Mouse (Mus musculus) 3134 (cell line): ENCODE measurements at regions not wholly inside any gene's neighbourhood (a gene's known extent, or its start where the extent isn't known, plus 50 kb on each side); places are given as distances from the start of the nearest gene placed in this dataset.

Source experiments
- DNase-seq: peaks from one replicate; pipeline ENCODE4 v3.0.0-alpha.2; 2011; ENCODE audit warnings: low spot score; ENCODE audit not compliant: insufficient read length; ENCODE audit errors: extremely low read depth

DNA sequence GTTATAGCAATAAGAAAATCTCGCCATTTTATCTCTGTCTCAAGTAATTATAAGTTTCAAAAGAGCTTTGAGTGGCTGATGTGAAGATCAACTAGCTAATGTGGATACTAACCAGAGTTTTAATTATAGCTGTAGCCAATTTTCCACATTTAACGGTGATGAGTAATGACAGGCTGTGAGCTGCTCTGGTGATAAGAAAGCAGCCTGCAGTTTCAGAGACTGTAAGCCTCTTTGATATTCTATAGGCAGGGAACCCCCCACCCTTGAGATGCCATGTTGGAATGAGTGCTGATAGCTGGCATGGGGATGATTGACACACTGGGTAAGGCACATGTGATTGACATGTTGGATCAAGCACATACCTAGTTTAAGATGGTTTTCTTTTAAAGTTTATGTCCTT lies 245.6 kb upstream of the Ubash3b start:
- no peak for DNase-seq

DNA sequence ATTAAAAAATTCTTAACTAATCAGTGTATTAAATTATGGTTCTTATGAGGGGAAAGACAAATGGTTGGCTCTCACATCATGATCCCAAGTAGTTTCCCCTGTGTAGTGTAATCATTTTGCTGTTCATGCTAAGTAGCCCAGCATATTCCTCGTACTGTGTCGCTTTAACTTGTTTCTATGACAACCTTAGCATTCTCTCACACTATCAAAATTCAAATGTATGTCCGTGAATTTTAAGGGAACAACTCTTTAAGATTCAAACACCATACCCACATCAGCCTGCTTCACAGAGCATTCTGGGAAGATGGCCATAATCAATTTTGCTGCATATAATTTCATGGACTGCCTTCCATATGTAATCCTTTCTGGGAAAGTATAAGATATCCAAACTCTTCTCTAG lies 241.4 kb upstream of the Ubash3b start:
- no peak for DNase-seq

DNA sequence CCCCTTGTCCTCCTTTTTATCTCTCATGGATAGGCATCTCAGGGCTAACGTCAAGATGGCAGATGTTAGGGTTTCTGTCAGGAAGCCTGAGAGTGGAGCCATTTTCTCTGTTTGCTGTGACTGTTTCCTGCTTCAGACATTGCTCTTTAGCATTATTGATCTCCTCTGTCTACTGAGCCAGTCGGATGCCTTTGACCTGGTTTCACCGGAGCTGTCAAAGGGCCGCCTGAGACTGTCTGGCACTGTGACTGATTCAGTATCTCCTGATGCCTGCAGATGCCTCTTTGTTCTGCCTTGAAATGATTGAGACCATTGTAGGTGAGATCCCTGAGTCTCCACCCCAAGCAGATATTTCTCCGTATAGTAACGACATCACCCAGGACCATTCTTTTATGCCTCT lies 239.5 kb upstream of the Ubash3b start:
- no peak for DNase-seq

DNA sequence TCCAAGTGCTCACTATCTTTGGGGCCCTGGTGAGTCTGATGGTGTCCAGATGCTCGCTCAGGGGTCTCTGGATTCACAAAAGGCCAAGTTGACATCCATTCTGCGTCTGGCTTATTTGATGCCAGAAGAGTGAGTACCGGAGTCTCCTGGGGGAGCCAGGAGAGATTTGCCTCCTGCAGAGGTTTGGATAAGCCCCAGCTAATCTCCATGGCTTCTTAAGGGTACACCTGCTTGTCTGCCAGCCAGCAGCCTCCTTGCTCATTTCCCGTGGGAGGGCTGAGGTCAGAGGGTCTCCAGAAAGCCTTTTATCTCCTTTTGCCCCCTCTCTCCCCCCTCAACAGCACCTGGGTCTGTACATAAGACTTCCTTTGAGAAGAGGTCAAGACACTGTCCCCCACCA lies 234.0 kb upstream of the Ubash3b start:
- DNase-seq, result no peak

DNA sequence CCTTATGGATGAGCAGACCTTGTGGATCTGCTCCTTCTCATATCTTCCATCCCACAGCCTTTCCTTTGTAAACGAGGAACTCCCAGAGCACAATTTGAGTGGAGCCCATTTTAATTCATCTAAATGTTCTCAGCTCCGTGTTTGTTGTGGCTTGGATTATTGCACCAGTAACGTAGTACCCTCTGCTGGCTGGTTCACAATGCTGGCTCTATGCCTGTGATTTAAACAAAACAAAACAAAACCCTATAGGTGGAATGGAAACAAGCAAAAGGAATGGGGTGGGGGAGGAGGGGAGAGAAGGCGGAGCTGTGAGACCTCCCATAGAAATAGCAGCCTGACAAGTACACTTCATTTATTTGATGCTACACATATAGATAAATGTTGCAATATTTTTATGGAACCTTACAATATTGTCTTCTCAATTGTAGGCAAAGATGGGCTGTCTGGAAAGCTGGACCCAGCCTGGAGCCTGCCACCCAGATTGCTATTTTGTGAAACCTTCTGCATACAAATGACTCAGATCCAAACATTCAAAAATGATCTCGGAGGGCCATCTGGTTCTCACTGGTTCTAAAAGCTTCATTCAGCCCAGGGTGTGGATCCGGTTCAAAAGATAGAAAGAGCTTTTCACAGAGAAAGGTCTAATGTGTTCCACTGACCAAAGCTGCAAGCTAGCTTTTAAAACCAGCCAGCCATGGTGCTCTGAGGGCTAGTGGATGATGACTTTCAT lies 230.3 kb upstream of the Ubash3b start:
- DNase-seq, result no peak

DNA sequence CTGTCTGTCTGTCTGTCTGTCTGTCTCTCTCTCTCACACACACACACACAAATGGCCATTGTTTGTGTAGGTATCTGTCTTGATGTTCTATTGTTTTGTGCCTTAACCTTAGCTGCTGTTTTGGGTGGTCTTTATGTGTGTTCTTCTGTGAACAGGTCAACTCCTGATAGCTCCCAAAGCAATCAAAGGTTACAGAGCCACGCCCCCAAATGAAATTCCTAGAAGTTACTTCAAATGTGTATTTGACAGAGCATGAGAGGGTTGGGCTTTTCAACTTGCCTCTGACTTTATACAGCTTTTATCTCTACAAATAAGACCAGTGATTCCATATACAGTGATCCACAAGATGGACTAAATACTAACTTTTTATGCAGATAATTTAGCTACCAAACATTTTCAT lies 217.8 kb upstream of the Ubash3b start:
- DNase-seq, result no peak

DNA sequence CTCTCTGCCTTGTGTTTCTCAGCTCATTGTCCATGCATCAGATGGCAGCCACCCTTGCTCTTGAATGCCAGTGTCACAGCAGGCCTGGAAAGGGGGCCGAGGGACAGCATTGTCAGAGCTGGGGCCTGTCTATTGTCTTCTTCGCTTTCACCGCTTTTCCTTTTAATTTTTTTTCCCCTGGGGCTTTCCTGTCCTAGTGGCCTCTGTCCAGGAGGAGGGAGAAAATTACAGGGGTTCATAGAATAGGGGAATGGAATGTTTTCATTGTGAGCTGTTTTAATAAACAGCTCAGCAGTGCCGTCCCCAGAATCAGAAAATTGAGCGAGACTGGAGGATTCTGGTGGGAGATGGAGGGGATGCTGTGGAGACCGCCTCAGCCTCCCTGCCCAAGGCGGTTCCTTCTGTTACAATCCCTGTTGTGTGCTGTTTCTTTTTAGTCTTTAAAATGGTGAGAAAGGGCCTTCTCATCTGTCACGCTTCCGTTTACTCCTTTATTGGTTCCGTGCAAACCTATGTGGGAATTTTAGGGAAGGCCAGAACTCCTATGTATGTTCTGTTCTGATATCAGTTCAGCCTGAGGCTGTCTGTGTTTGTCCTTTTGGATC lies 217.2 kb upstream of the Ubash3b start:
- no peak for DNase-seq

DNA sequence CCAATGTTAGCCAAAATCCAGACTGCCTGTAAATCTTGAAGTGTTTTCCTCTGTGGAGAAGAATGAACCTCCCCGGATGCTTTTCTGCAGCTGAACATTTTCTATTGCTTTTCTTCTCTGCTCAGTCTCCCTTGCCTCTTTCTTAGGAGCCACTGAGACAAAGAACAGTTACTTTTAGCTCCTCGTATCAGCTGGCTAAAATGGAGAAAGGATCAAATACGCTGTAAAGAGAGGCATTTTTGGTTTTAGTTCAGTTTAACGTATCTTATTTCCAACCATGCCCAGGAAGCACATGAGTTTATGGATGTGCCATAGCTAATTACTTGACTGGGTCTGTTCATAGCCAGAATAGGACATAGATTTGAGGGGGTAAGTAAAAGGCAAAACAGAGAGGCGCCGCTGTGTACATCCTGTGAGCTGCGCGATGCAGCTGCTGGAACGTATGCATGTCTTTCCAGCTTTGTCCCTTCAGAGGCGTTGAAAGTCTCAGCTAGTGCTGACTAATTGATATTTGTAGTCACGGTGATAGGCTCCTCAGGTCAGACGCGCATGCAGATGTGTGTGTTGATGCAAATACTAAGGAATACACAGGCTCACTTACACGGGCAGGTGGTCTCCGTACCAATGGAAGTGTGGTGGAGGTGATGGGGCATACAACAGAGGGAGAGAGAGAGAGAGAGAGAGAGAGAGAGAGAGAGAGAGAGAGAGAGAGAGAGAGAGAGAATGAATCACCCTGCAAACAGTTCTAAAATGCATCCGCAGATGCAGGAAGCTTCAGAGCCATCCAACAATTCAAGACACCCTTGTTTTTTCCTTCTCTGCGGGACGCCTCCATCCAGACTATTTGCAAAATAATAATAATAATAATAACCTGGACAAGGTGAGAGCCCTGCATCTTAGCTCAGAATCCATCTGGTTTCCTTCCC lies 216.5 kb upstream of the Ubash3b start:
- no peak for DNase-seq

DNA sequence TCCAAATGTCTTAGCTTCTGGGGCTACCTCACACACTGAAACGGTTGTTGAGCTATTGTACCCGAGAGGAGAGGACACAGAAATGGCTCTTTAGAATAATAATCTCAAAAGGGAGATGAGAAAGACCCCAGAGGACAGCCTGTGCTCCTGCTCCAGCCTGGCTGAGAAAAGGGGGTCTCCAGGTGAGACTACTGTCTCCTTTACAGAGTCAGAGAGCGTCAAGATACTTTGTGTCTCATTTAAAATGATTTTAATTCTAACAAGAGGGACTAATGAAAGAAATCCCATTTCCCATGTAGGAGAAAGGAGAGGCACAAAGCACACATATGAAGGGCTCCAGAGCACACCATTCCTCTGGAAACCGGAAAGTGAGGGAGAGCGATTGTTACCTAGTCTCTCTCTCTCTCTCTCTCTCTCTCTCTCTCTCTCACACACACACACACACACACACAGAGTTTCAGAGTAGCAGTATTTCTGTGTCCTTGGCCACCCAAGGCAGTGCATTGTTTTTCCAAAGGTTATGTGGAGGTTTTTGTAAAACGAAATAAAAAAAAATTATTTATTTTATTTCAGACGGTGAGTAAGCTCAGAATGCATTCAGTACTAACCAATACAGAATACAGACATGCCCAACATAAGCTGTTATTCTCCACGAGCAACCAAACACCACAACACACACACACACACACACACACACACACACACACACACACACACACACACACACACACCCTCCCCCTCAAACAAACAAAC lies 215.6 kb upstream of the Ubash3b start:
- DNase-seq, result no peak

DNA sequence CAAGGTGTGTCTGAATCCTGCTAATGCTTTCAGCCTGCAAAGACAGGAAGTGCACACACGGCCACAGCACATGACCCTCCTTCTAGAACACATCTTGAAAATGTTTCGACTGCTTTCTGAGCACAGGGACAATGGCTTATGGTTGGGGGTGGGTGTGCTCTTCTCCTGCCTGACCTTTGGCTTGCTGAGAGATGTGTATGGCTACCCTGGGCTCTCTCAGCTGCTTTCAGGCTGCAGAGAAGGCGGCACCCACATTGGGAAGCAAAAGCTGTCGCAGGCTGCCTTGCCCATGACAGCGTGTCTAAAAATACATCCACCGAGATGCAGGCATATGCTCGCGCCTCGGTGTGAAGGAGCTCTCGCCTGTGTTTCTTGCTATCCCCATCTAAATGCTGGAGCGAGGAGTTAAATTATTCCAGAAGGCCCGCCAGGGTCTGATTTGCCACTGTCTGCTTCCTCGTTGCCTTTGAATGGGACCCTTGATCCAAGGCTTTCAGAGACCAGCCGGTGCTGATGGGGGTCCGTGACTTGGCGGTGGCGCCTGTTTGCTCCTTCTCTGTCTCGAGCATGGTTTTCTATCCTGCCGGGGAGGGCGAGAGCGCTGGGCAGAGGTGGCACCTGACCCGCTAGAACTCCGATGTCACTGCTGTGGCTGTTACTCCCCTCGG lies 214.6 kb upstream of the Ubash3b start:
- no peak for DNase-seq

DNA sequence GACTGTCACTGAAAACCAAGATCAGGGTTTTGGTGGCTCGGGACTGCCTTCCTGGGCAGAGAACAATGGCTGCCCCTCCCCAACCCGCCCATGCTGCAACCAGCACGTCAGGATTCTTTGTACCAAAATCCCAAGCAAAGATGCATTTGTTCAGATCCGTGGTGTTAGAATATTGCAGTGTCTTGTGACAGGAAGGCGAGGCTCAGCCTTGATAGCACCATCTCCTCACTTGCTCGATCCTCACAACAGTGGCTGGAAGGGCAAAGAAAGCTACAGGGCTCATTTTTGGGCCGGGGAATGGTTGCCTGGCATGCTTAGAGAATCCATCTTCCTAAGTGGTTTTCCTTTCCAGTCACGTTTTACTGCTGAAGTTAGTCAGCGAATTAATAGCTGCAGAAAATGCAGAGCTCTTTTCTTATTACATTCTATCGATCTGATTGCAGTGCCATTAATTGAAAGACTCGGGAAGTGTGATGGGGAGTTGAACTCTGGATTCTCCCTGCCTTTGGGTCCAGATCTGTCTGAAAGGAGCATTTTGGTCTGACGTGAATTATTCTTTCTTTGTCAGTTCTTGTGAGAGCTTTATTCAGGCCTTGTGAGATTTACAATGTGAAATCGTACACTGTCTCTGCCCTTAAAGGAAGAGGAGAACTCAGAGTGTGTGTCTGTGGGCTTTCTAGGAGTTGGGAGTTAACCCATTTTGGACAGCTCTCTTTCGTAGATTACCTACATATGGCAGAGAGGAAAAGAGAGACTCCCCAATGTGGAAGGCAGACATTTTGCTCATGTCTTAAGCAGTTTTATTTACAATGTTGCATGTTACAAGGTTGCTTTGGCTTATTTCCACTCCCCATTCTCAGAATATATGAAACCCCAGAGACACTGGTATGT lies 213.3 kb upstream of the Ubash3b start:
- DNase-seq, result no peak

DNA sequence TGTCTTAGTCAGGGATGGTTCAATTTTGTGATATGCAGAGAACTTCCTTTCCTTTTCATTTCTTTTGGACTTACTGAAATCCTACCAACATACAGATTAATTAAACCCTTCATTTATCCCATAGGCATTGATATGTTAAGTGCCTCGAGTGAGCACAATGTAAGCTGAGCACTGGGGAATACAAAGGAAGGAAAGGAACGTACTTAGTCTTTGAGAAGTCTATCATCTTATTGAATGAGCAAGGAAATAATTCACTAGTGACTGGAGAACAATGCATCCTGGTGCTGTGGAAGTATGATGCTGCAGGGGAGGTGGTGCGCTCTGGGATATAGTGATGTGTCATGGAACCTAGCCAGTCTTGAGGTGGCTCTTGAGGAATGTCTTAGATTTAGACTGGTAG lies 204.9 kb upstream of the Ubash3b start:
- no peak for DNase-seq

DNA sequence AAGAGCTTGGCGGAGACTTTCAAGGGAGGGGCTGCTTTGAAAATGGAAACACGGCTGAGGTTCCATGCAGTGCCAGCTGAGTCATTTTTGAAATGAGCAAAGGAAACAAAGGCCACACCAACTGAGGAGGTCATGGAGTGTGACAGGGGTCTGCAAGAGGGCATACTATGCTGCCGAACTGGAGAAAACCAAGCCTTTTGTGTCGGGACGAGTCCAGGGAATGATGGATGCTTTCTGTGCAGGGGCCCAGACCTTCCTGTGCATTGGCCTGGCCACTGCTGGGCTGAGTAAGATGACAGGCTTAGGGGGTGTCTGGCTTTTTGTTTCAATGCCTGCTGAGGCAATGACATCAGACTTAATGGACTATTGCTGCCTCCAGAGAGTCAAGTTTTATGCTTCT lies 203.8 kb upstream of the Ubash3b start:
- no peak for DNase-seq

DNA sequence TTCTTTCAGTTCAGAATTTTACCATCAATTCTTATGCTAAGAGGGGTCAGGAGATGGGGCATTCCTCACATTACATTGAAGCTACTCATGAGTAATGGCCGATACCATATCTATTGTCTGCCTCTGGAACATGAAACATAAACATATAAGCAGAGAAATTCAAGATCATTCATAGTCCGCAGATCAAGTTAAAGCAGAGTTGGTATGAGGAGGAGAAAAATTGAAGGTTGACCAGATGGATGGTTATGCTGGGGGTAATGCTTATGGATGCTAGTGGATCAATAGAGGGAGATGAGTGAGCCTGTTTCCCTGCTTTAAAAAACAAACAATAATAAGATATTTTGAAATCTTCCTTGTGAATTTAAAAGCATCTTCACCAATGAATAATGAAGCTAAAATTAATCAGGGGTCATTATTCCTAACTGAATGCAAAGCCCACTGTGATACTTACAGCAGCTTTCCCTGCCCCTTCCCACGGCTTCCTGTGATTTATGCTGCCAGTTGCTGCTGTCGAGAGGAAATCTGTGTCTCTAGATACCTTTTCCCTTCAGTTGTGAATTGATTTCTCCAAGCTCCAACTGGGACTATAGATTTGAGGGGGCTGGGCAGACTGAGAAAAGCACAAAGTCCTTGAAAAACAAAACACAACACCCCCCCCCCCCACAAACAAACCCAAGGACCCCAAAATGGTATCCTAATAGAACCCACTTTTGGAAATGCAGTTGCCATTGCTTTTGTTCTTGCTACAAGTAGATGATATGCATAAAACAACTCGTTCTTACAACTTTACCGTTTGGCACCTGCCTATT lies 203.1 kb upstream of the Ubash3b start:
- DNase-seq, result no peak

DNA sequence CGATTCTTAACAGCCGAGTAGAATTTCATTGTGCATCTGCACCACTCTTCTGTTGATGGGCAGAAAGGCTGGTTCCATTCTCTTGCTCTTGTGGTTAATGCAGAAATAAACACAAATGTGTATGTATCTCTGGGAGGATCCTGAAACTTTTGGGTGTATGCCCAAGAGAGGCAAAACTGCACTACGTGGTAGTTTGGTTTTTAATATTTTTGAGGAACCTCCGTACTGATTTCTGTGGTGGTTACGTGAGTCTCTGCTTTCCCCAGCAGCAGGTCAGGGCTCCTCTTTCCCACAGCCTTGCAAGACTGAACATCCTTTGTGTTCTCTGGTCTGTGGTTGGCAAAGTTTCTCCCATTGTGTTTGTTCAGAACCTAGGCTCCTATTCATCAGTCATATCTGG lies 198.9 kb upstream of the Ubash3b start:
- DNase-seq, result no peak

DNA sequence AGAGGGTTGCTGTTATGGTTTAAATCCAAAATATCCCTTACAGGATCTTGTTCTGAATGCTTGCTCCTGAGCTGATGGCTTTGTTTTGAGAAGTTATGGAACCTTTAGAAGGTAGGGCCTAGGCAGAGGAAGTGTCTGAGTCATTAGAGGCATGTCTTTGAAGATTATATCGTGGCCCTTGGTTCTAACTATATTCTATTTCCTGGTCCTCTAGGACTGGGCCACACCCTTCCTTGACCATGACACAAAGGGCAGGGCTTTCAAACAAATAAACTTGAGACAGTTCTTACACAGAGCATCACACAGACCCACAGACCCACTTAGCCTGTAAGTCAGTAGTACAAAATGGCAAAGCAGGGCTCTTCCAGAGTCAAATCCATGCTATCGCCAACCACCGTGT lies 197.8 kb upstream of the Ubash3b start:
- DNase-seq, result no peak

DNA sequence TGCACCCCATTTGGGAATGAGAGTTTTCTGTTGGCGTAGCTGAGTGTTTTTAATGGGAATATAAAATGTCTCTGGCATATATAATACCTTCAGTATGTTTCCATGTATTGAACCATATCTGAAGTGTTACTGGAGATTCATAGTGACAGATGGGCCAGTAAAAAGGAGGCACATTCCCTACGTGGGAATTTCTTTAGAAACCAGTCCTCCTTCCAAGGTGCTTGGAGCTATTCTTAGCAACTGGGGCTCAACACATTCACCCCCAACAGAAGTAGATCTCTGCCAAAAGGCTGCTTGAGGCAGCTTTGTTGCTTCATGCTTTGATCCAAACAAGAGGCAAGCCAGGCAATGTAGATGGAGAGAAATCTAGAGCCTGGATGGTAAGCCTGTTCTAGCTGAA lies 183.8 kb upstream of the Ubash3b start:
- DNase-seq, result no peak

DNA sequence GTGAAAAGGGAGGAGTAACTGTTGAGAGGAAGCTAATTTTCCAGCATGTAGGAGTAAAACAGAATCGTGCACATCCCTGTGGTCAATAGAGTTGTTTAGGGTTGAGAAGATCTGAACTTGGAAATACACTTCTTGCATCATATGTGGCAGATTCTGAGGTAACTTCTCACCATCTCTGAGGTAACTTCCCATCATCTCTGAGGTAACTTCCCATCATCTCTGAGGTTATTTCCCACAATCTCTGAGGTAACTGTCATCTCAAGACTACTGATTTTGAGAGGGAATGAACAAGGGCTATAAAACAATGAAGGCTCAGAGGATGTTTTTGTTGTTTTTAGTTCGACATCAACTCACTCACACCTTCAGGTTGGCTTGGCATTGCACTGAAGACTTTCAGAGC lies 175.9 kb upstream of the Ubash3b start:
- DNase-seq, result no peak

DNA sequence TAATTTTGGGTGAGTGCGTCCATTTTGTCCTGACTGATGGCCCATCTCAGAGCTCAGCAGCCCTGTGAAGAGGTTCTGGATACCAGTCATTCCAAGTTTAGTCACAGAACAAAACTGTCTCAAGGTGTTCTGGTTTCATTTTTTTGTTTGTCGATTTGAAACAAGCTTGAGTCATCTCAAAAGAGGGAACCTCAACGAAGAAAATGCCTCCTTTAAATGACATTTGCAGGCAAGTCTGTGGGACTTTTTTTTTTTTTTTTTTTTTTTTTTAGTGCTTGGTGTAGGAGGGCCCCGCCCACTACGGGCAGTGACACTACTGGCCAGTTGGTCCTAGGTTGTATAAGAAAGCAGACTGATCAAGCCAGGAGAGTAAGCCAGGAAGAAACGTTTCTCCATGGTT lies 175.3 kb upstream of the Ubash3b start:
- DNase-seq, result no peak
